Mouse (Mus musculus): Measurements from ENCODE around the gene Sgk1. TPM values are rescaled to one million over a fixed set of nuclear protein-coding genes. Genes with fewer than 3 reads are reported as not detected.

Gene Sgk1
- 234 TPM for total RNA-seq (2023)

DNA sequence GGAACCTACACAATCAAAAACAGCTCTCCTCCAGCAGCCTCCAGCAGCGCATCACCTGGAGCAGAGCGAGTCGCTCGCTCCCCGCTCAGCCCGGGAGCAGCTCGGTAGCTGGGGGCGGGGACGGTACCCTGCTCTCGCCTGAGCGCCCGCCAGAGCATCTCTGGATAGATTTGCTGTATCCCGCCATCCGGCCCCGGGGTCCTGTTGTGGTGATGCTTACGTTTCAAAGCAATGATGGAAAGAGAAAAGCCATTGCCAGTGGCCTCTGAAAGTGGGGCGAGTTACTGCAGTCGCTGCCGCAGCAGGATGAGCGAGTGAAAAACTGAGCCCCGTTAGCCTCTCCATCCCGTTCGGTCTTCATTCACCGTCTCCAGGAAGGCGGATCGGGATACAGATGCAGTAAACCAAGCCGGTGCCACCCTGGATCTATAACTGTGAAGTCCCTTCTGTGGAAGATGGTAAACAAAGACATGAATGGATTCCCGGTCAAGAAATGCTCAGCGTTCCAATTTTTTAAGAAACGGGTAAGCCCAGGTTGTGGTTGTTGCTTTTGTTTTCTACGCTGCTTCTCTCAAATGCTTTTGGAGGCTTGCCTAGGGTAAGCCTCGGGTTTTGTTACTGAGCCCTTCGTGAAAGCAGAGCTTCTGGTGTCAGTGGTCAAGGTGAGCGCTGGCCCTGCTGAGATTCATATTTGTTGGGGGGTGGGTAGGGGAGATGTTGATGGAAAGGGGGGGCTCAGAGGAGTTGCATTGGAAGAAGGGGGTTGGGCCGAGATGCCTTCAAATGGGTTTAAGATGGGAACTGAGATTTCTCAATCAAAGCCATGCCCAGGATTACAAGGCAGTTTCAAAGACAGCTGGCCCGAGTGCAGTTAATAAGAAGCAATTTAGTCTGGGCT lies at the start of gene Sgk1:
TSS of gene Sgk1 (plus strand) at position 1 of the 898 bp plus-strand sequence.

Other genes starting within 250 kb of the Sgk1 start
- not detected for gene 4930444G20Rik, start 185.9 kb downstream of the Sgk1 start, total RNA-seq (2023)